Mouse (Mus musculus) kidney, adult 2 months (tissue): Measurements from ENCODE around the gene Erp27.

Experiments used
- CTCF ChIP-seq: fragments of 200-500 bp; conservative IDR thresholded peaks from 2 replicates; pipeline ENCODE4 v1.5.1; 2011; ENCODE audit warnings: low read depth, mild to moderate bottlenecking, control low read depth, low read length, moderate library complexity, mixed read lengths; ENCODE audit not compliant: insufficient read depth, insufficient read length
- POLR2A ChIP-seq: fragments of 200-500 bp; IDR thresholded peaks from one replicate; pipeline ENCODE4 v1.6.1; 2011; ENCODE audit warnings: low read depth, low read length, control low read depth

DNA sequence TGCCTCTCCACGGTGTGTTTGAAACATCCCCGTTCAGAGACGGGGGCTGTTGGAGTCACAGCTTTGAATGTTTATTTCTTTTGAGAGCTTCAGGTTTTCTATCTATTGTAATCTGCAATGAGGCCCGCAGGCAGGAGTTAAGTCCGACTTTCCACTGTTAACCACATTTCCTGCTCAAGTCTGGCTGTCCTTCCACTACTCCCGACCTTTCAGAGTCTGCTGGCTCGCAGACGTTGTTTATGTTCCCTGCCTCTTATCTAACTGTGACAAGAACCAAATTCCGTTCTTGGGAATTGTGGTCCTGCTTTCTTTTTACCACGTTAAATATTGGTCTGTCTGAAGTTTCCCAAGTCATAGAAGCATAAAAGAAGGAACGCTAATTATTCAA is 64.1 kb downstream of the Erp27 start:
- no peak for TF ChIP-seq CTCF
- no peak for TF ChIP-seq POLR2A
